Mouse (Mus musculus) spleen, adult 2 months (tissue): ENCODE data around the gene Ebpl.

Experiments used
- CTCF ChIP-seq: fragments of 200-500 bp; IDR thresholded peaks from 2 replicates; pipeline ENCODE4 v1.5.1; 2011; ENCODE audit warnings: mild to moderate bottlenecking, inconsistent platforms; ENCODE audit not compliant: insufficient read depth, insufficient read length, insufficient replicate concordance; ENCODE audit errors: extremely low read depth
- POLR2A ChIP-seq: fragments of 200-500 bp; IDR thresholded peaks from 2 replicates; pipeline ENCODE4 v1.6.1; 2011; ENCODE audit warnings: low read depth, low read length, inconsistent platforms

DNA sequence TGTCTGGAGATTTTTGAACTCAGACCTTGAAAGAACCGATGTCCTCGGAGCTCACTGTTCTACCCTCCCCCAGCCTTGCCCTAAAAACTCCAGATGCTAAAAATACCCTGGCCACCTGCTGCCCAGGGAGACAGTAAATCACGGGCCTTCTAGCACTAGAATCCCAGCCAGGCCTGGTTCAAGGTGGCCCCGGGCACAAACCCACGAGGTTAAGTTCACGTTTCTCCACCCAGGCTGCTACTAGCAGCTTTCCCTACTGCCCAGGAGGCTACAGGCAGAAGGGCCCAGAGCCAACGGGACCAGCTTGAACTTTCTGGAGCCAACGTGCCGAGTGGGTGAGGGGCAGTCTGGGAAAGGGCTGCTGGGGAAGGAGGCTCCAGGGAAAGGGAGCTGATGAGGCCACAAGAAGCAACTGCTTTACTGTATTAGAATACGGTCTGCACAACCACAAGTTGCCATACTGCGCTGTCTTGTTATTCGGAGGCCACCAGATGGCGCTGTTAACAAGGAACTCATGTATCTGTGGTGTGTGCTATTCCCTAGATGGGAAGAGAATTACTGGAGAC, 29.2 kb downstream of the Ebpl start:
- TF ChIP-seq CTCF (peak; percentile 64; the same call in 1 of the 2 replicates), POLR2A (no peak)
